Mouse (Mus musculus) testis, adult 2 months (tissue): ENCODE results near the gene Eln. TPM values are rescaled to one million over a fixed set of nuclear protein-coding genes. Genes with fewer than 3 reads are reported as not detected.
A peak's percentile ranks its signal among the peaks of the same experiment; 100 is the strongest.

Experiments
- H3K27ac ChIP-seq: fragments of 200-500 bp; 2 replicates; pipeline ENCODE4 v1.5.1; 2012; ENCODE audit warnings: low read depth, low read length; ENCODE audit not compliant: control insufficient read depth, insufficient read depth
- H3K27me3 ChIP-seq: fragments of 200-500 bp; 2 replicates; pipeline ENCODE4 v1.6.1; 2012; ENCODE audit warnings: mild to moderate bottlenecking, low read length, moderate library complexity; ENCODE audit not compliant: control insufficient read depth, insufficient read depth
- H3K36me3 ChIP-seq: fragments of 200-500 bp; 2 replicates; pipeline ENCODE4 v1.6.1; 2012; ENCODE audit warnings: mild to moderate bottlenecking, low read length; ENCODE audit not compliant: control insufficient read depth, insufficient read depth
- H3K4me1 ChIP-seq: fragments of 200-500 bp; 2 replicates; pipeline ENCODE4 v1.6.1; 2012; ENCODE audit warnings: low read length; ENCODE audit not compliant: control insufficient read depth, insufficient read depth
- H3K4me3 ChIP-seq: fragments of 200-500 bp; 2 replicates; pipeline ENCODE4 v1.5.1; 2012; ENCODE audit warnings: low read depth, mild to moderate bottlenecking, low read length, moderate library complexity, mixed read lengths; ENCODE audit not compliant: control insufficient read depth
- CTCF ChIP-seq: fragments of 200-500 bp; IDR thresholded peaks from 2 replicates; pipeline ENCODE4 v1.5.1; 2012; ENCODE audit warnings: low read depth, mild to moderate bottlenecking, inconsistent platforms, low read length, moderate library complexity; ENCODE audit not compliant: control insufficient read depth, insufficient read depth, insufficient replicate concordance
- POLR2A ChIP-seq: fragments of 200-500 bp; IDR thresholded peaks from 2 replicates; pipeline ENCODE4 v1.6.1; 2012; ENCODE audit warnings: low read depth, mild to moderate bottlenecking, inconsistent platforms, low read length, moderate library complexity; ENCODE audit not compliant: control insufficient read depth
- polyA plus RNA-seq: library from polyadenylated mRNA; depleted of rRNA; stranded (reverse); fragments of >200 nt; gene quantifications from 2 replicates; pipeline ENCODE4 v1.2.3, GENCODE M21; 2012

Gene Eln
- polyA plus RNA-seq, 1 experiment = 12.8 TPM

DNA sequence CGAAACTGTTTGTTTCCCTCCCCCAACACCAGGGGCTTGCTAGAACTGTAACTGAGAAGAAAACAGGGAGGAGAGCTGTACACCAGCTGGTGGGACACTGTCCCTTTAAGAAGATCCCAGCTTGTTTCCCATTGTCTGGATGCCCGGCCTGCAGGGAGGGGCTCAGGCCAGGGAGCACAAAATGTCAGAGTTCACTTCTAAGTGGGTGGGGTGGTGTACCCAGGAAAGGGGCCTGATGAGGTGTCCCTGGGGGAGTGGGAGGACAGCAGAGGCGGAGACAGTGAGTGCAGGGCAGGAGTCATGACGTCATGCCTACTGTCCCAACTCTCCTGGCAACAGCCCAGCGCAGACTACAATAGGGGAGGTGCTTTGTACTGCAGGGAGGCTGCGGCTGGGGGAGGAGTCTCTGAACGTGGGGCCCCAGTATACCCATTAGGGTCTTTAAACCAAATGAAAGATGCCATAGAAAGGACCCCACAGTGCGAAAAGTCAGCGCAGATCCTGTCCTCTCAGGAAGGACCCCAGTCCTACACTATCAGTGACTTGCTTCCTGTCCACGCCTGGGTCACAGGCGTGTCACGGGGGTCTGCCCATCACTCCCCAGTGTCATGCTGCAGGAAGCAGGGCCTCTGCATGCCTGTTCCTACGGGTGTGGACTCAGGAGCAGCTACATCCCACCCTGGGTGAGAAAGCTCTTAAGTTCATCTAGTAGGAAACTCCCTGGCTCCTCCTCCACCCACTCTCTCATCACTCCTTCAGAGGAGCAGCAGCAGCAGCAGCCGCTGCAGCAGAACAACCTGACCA, 71.0 kb downstream of the Eln start:
- no peaks in the 10 kb centered on the region for H3K36me3 ChIP-seq
- H3K4me3 ChIP-seq = no peak overlapping the region
- peak overlapping the region; percentile 39; the same call in 1 of the 2 replicates for H3K27ac ChIP-seq
- TF ChIP-seq CTCF = no peak
- 0 out of 2 replicates have a peak, but pooled peaks have one; percentile 23 for TF ChIP-seq POLR2A
- H3K27me3 ChIP-seq = no peaks in the 10 kb centered on the region
- no peaks in the 10 kb centered on the region for H3K4me1 ChIP-seq

- no peaks in the 10 kb centered on the region for H3K36me3 ChIP-seq
- H3K4me1 ChIP-seq = no peaks in the 10 kb centered on the region
- no peaks in the 10 kb centered on the region for H3K27me3 ChIP-seq
- no peak overlapping the region for H3K27ac ChIP-seq
- TF ChIP-seq POLR2A (no peak), CTCF (no peak)
- H3K4me3 ChIP-seq = no peak overlapping the region
These were observed 72.1 kb downstream of the Eln start for GRCm38 (mm10) chr5:134674977-134675376.

DNA sequence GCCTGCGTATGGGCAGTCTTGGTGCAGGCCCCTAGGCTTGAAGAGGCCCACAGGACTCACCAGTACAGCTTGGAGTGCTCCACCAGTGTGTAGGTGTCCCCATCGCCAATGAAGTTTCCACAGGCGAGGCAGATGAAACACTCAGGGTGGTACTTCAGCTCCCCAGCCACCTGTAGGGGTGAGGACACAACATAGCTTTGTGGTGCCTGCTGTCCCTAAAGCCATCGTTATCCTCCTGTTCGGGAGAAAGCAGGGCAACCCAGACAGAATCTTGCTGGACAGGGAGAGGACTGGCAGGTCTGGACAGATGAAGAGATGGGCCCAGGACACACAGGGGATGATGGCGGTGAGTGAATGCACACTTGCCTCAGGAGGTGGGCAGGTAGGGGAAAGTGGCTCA, 74.5 kb downstream of the Eln start:
- Histone ChIP-seq H3K36me3 (no peaks in the 10 kb centered on the region), H3K27ac (no peak overlapping the region), H3K4me1 (no peaks in the 10 kb centered on the region), H3K27me3 (no peaks in the 10 kb centered on the region), H3K4me3 (no peak overlapping the region)
- no peak for TF ChIP-seq CTCF
- TF ChIP-seq POLR2A = no peak

- H3K4me1 ChIP-seq = no peaks in the 10 kb centered on the region
- TF ChIP-seq POLR2A = no peak
- TF ChIP-seq CTCF = no peak
- H3K27ac ChIP-seq = no peak overlapping the region
- no peaks in the 10 kb centered on the region for H3K36me3 ChIP-seq
- H3K4me3 ChIP-seq = no peak overlapping the region
- no peaks in the 10 kb centered on the region for H3K27me3 ChIP-seq
These were observed 75.0 kb downstream of the Eln start for GRCm38 (mm10) chr5:134672198-134672516.

GRCm38 (mm10) chr5:134671335-134672197, 75.6 kb downstream of the Eln start:
- no peak for TF ChIP-seq POLR2A
- TF ChIP-seq CTCF = no peak
- no peaks in the 10 kb centered on the region for H3K36me3 ChIP-seq
- no peaks in the 10 kb centered on the region for H3K4me1 ChIP-seq
- H3K4me3 ChIP-seq = no peak overlapping the region
- no peak overlapping the region for H3K27ac ChIP-seq
- H3K27me3 ChIP-seq = no peaks in the 10 kb centered on the region

DNA sequence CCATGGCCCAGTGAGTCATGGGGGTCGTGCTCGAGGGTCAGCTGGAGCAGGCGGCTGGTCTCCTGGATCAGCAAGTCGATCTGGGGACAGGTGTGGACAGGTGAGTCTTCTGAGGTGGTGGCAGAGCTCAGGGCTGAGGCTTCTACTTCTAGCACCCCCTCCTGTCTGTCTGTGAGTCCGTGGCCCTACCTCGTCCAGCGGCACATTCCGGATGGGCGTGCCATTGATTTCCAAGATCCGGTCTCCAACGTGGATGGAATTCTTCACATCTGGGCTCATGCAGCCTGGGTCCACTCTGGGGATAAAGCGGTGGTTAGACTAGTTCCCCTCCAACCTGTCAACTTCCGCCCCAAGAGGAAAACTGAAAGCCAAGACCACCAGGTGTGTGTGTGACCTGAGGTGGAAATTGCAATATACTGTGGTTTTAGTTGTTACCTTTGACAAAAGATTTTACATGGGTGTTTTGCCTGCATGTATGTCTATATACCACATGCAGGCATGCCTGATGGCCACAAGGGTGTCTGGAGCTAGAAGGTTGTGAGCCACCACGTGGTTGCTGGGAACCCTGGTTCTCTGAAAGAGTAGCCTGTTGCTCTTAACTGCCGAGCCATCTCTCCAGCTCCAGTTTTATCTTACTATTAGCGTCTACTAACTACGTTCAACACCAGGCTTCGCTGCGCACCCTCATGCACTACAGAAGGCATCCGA, 78.0 kb downstream of the Eln start:
- Histone ChIP-seq H3K4me3 (no peak overlapping the region), H3K4me1 (no peaks in the 10 kb centered on the region), H3K27me3 (no peaks in the 10 kb centered on the region), H3K27ac (no peak overlapping the region), H3K36me3 (no peaks in the 10 kb centered on the region)
- TF ChIP-seq CTCF = no peak
- no peak for TF ChIP-seq POLR2A

DNA sequence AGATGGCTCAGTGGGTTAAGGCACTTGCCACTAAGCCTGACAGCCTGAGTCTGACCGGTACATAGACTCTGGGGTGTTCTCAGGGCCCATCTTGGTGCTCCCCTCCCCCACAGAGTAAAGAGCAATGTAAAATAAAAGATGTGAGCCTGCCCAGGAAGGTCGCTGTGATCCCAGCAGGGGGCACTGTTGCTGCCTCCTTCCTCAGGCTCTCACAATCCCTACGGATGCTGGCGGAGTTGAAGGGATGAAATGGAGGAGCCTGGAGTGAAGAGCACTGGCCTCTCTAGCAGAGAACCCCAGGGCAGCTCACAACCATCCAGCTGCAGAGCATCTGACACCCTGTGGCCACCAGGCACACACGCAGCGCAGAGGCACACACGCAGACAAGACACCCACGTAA, 78.6 kb downstream of the Eln start:
- TF ChIP-seq CTCF (peak; percentile 43; the same call in 1 of the 2 replicates), POLR2A (no peak)
- Histone ChIP-seq H3K27me3 (no peaks in the 10 kb centered on the region), H3K4me1 (no peaks in the 10 kb centered on the region), H3K36me3 (no peaks in the 10 kb centered on the region), H3K27ac (no peak overlapping the region), H3K4me3 (no peak overlapping the region)
